Mouse (Mus musculus) erythroblast, embryonic 14.5 days (primary cell): ENCODE measurements around the gene Dsp.

Experiments
- GATA1 ChIP-seq: IDR thresholded peaks from 2 replicates; pipeline ENCODE4 v1.6.1; 2012; ENCODE audit warnings: low read length, inconsistent platforms, mixed read lengths
- TAL1 ChIP-seq: IDR thresholded peaks from 3 replicates; pipeline ENCODE4 v1.6.1; 2012; ENCODE audit warnings: low read length, inconsistent platforms, mixed read lengths

GRCm38 (mm10) chr13:38148348-38148747, 2.7 kb upstream of the Dsp start:
- TF ChIP-seq GATA1, result no peak
- no peak for TF ChIP-seq TAL1
